Mouse (Mus musculus) R1 (cell line): ENCODE data around the gene Vps50.
A peak's percentile ranks its signal among the peaks of the same experiment; 100 is the strongest.
"Not testable (repeated sequence)": the region's sequence is repeated elsewhere in the genome, so short reads cannot be mapped to it uniquely, and the experiment has no call there.

Experiments
- DNase-seq: peaks from one replicate; pipeline ENCODE4 v3.0.0-alpha.2; 2018; ENCODE audit warnings: low read depth, low spot score

Vps50 gene

DNA sequence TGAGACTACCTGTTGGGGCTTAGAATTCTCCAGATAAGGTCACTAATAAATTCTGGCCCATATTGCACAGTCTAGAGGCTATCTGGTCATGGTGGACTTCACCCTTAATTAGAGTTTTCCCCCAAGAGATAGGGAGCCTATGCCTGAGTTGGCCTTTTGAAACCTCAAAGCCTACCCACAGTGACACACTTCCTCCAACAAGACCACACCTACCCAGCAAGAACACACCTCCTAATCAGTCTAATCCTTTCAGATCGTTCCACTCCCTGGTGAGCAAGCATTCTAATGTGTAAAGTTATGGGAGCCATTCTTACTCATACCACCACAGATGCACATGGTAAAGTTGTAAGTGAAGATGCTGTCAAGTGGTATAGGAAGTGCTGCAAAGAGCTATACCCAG lies 37.9 kb downstream of the Vps50 start:
- peak; percentile 46 for DNase-seq

DNA sequence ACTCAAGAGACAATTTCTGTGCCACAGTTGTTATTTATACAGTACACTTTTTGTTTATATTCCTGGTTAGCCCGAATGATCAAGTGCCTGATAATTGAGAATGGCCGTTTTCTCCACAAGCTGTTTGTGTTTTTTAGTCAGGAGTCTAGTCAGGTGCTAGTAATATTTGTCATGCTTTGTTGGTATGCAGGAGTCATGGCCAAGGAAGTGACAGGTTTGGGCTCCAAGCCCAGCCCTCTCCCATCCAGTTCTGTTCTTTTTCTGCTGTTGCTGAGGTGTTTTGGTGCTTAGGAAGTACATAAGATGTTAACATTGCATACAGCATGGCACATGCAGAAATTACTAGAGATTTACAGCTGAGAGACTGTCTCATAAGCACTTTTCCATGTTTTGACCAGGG lies 41.3 kb downstream of the Vps50 start:
- no peak for DNase-seq

DNA sequence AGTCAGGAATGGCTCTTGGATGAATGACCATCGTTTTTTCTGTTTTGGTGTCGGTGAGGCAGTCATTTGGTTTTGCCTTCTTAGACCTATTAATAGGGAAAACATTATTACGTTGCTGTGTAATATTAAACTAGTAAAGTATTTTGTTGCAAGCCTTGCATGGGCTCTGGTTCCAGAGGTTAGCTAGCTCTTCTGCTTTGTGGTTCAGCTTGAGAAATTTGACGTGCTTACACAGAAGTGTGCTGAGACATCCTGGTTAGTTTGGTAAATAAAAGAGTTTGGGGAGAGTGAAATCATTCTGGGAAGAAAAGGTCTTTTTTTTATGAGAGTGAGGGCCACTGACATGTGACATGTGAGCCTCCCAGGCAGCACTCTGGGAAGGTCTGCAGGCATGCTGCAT lies 45.7 kb downstream of the Vps50 start:
- DNase-seq: no peak

DNA sequence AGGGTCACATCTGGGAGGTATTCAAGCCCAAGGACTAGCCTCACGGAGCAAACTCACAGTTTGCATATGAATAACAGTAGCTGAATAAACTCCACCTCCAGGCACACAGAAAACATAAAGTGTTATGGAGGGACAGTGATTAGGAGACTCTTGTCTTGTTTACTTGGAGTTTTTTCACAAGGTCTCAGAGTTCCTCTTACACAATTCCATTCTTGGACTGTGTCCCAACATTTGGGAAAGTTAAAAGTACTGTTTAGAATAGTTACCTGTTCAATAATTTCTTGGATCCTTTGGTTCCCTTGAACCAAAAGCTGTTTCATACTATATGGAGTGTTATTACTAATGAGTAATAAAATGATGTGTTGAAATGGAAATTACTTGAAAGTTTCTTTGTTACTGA lies 46.8 kb downstream of the Vps50 start:
- DNase-seq: peak; percentile 40

DNA sequence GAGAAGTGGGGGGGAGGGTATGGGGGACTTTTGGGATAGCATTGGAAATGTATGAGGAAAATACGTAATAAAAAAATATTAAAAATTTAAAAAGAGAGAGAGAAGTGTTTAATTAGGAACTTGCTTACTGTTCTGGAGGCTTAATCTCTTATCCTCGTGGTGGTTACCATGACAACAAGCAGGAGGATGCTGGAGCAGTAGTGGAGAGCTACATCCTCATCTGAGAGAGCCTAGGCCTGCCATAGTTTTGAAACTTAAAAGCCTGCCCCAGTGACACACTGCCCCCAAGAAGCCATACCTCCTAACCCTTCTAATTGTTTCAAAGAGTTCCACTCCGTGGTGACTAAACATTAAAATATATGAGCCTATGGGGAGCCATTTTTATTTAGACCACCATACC lies 50.8 kb downstream of the Vps50 start:
- peak; percentile 33 for DNase-seq

DNA sequence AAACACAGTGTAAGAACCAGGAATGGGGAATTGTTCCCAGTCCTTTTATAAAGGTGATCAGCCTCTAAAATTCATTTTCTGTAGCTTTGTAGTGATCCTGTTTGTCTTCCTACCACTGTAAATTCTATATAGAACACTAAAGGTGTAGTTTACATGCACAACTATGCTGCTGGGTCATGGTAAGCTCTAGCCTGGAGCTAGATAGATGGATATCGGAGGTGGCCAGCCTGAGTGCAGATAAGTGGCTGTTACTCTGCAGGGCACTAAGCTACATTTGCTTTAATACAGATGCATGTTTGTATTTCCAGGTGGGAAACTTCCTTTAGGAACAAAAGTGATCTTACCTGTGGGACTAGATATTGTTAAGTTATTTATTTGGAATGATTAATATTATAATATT lies 51.8 kb downstream of the Vps50 start:
- DNase-seq: no peak

DNA sequence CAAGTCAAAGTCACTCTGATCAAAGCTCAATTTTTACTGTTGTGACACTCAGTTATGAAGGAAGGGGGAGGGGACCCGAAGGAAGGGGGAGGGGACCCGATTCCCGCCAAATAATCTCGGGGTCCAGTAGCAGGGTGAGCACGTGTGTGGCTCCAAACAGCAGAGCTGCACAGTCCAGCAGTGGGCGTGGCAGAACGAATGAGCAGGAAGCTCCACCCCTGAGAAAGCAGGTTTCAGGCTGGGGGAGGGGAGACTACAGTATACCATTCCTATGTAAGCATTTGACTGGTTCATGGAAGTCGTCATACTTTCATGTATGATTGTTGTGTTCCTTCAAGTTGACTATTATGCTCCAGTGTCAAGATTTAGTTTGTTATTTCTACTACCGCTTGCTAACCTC lies 54.5 kb downstream of the Vps50 start:
- DNase-seq: peak; percentile 83

DNA sequence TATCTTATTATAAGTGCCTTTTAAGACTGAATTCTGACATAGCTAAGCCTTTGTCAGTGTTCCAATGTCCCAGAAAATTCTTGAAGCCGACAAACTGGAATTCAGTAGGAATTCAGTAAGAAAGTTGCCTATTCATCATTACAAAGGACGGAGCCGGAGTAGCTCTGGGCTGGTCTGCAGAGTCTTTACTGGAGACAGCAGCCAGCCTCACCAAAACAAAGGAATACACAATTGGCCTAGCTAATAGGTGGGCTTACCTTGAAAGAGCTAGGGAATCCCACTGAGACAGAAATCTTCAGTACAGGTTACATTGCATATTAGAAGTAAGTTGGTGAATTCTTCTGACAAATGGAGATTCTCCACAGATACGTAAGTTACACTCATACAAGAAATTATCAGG lies 59.0 kb downstream of the Vps50 start:
- peak; percentile 98 for DNase-seq

DNA sequence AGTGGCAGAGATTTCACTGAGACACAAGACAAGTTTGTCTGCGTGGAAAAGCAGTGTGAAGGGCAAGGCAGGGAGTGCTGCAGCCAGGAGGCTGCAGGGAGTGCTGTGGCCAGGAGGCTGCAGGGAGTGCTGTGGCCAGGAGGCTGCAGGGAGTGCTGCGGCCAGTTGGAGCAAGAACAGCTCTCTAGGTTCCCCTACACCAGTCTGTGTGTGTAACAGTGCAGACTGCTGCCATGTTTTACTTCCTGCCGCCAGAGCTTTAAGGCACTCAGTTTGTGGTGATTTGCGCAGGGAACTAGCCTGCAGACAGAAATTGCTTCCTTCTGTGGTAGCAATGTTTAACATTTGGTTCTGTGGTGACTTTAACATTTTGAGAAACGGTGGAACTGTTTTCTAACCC lies 61.8 kb downstream of the Vps50 start:
- DNase-seq: peak; percentile 71

DNA sequence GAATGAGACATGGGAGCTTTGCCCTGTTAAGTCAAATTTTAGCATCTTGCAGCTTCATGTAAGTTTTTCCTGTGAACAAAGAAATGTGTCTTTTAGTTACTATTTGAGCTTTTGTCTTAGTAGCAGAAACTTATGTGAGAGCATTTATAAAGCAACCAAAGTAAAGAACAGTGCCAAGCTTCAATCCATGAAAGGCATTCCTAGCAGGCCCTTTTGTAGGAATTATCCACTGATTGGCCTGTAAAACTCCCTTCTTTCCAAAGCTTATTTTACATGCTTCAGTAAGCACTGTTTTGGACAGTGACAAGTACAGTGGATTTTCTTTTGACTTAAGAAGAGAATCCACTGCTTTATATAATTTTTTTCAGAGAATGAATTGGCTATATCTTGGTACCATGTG lies 64.1 kb downstream of the Vps50 start:
- no peak for DNase-seq

DNA sequence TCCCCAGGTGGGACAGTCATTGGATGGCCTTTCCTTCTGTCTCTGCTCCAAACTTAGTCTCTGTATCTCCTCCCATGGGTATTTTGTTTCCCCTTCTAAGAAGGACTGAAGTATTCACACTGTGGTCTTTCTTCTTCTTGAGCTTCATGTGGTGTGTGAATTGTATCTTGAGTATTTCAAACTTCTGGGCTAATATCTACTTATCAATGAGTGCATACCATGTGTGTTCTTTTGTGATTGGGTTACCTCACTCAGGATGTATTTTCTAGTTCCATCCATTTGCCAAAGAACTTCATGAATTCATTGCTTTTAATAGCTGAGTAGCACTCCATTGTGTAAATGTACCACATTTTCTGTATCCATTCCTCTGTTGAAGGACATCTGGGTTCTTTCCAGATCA lies 65.9 kb downstream of the Vps50 start:
- DNase-seq: not testable (repeated sequence)

DNA sequence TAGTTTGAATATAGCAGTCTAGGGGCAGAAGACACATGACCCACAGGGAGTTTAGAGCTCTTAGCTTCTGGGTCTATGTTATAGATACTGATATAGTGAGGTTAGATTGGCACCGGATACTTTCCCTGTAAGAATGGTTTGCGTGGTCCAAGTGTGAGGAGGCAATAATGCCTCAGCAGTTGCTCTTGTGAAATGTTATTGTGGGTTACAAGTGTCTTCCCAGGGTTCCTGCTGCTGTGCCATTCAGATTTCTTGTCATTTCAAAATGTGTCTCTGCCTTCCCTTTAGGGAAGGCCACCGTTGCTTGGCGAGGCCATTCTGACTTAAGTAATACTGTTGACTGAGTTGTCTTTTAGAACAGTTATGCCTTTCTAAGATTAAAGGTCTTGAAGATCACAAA lies 66.8 kb downstream of the Vps50 start:
- DNase-seq: no peak

DNA sequence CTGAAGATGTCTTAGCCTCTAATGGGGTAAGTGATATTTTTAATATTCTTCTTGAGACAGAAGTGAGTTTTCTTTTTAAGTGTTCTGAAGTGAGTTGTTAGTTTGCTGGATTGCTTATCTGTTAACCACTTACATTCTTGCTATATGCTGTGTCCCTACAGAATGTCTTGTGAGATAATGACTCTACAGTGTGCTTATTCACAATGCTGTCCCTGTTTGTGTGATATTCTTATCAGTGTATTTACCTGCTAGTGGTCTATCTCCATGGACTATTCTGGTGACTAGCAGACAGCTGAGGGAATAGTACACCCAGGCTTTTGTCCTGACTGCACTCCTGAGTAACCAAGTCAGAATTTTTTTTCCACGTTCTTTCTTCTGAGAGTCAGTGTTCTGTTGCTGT lies 67.5 kb downstream of the Vps50 start:
- no peak for DNase-seq

DNA sequence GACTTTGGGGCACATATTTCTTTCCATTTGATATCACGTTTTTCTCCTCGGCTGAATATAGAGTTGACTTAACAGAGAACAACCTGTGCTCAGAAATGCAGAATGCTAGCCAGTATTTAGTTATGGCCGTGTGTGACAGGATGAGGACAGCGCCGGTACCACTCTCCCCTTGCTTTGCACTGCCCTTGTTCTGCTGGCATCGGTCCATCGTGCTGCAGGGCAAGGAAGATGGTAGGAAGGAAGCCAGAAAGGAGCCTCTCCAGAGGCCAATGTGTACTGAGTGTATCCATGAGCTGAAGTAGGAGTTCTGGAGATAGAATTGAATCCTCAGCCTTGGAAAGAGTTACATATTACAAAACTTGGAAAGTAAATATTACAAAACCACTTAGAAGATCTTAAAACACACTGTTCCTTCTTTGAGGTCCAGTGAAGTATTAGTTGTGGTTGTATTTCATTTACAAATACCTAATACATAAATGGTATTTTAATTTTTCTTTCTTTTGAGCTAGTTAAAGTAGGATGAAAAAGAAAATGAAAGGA lies 69.0 kb downstream of the Vps50 start:
- DNase-seq: no peak

DNA sequence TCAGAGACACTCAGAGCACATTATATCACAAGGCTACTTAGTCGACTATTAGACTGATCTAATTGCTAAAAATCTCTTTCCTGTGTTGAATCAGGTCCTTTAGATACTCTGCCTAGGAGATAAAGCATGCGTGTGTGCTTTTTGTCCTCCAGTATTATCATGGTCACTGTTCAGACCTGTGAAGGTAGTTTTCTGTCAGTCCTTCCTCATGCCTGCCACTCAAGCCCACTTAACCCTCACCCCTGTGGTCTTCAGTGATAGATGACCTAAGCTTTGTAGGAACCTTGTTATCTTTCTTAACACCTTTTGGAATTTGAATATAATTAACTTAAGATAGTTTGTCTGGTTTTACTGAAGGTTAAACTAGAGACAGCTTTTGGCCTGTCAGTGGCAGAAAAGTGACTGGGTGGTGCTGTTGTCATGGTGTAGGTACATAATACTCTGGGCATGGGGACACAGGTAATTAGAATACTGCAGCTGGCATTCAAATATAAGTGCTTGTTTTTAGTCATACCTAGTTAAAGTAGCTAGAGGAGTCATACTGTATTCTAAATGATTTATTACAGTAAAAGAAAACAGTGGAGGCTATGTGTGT lies 74.1 kb downstream of the Vps50 start:
- no peak for DNase-seq

DNA sequence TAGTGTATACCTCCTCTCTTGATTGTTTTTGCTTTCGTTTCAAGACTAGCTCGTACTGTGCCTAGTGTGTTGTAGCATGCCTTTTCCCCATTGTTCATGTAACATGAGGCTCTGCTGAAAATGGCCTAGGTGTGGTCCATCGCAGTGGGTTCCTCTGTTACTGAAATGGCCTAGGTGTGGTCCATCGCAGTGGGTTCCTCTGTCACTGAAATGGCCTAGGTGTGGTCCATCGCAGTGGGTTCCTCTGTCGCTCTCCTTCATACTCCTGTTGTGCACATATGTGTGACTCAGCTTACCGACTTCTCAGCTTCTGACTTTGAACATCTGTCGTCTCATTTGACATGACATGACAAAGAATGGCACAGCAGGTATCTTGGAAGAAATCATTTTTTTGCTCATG lies 75.6 kb downstream of the Vps50 start:
- DNase-seq: peak; percentile 60

DNA sequence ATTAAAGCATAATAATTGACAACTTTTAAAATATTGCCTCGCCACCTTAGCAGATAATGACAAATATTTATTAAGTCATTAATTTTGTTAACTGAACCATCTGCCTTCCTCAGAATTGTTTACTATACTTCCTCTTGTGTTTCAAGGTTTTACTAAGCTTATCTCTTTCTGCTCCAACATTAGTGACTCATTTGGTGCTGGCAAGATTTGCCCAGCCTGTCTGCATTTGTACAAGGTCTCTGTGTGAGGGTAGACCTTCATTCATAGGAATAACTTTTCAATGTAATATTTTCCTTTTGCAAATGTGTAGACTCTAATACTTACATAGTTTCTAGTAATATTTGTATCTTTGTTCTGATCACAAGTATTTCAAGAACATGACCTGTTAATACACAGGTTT lies 87.2 kb downstream of the Vps50 start:
- DNase-seq: no peak

DNA sequence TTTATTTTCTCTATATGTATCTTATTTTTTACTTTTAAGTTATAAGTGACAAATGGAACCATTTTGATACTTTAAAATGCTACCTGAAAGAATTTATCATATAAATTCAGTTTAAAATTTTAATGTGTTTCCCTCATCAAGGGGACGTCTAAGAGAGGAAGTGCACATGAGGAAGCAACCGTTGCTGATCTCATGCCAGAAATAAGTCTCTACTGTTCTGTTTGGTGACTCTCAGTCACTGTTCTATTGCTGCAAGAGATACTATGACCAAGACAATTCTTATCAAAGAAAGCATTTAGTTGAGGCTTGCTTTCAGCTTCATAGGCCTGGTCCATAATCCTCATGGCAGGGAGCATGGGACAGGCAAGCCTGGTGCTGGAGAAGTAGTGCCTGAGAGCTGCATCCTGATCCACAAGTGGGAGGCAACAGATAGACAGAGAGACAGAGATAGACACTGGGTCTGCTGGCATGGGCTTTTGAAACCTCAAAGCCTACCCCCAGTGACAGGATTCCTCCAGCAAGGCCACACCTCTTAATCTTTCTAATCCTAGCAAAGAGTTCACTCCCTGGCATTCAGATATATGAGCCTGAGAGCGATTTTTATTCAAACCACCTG lies 92.2 kb downstream of the Vps50 start:
- no peak for DNase-seq

DNA sequence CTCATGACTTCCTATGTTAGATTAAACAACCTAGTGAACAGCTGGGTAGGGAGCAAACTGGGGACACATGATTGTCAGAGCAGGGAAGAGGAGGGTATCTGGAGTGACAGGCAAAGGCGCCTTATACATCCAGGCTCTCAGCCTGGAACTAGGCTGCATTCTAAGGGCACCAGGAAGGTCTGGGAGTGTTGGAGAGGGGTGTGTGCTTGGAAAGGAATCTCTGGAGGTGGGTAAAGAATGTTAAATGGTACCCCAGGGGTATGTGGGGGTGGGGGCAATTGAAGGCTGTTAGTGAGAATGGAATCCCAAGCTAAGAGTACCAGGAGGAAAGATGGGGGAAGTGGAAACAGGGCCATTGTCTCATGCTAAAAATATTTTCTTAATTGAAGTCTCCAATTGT lies 96.1 kb downstream of the Vps50 start:
- DNase-seq: peak; percentile 51

DNA sequence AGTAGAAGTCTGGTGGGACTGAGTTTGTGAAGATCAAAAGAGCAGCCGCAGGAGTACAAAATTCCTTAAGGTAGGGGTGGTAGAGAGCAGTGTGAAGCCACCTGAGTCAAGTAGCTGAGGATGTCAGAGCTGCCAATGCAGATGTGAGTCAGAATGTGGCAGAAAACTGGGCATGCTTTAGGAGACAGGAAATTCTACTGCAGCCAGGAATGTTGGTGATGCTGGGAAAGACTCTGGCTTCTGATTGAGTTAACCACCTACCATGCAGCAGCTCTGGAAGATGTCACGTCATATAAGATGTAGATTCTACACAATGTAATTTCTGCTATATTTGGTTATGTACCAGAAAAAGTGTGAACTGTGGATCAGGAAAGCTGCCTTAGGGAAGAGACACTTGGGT lies 114.6 kb downstream of the Vps50 start:
- no peak for DNase-seq

DNA sequence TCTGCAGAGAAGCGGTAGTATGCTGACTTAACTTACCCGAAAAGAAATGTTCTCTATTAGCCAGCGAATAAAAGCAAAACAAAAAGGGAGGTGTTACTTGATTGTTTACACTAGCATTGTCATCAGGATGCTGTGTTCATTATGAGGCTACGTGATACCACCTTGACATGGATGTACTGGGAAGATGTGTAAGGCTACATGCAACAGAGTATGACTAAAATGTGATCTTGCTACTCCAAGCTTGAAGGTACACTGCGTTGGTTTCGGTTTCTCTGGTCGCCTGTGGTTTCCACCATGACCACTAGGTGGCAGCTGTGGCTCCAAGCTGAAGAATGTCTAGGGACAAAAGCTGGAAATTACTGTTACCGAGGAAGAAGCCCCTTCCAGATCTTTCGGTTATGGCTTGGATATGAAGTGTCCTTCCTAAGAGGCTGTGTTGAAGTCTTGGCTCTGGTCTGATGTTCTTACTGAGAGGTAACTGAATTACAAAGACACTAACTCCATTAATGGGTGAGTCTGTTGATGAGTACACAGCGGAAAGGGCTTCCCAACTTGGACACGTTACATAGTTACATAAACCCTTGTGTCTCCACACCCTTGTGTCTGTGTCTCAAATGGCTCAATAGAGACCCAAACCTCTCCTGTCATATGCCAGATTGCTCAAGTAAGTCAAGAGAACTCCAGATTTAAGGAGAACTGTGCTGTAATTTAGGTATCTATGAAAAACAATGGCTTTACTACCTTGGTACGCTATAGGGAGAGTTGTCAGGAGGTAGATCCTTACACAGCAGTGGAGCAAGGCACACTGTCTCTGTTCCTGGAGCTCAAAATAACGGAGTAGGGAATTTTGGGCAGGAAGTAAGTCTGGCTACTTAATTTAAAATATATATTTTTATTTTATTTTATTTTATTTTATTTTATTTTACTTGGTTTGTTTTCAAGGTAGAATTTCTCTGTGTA lies 122.5 kb downstream of the Vps50 start:
- peak; percentile 23 for DNase-seq
